Mouse (Mus musculus): ENCODE results near the gene Cbfa2t2. TPM values are rescaled to one million over a fixed set of nuclear protein-coding genes. Genes with fewer than 3 reads are reported as not detected.
A peak's percentile ranks its signal among the peaks of the same experiment; 100 is the strongest.

Gene Cbfa2t2
- polyA plus RNA-seq, 1 experiment, result 32.9 TPM

DNA sequence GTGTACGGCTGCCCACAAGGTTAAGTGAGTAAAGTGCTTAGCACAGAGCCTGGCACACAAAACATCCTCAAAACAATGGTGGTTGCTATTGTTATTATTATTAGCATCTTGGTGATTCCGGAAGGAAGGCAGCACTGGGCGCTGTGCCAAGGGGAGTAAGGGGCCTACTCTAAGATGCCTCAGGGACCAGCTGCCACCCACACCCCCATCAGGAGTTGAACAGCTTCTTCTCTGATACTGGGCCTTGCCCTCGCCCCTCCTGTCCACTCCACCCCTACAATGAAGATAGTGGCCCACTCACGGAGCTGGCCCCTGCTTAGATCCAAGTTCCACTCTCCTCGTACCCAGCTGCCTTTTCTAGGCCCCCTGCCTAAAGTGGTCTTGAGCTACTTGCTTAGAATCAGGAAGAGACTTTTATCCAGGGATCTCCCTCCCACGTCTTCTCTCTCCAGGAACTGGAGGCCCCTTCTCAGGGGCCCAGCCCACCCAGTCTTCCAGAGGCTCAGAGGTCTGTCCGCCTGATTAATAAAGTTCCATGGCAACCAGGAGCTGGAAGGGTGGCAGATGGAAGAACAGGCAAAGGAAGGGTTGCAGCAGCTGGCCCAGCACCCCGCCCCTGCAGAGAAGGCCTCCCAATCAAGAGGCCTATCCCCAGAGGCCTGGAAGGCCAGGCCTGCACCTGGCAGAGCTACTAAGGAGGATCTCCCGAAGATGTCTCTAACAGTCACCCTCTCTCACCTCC is 132.2 kb downstream of the Cbfa2t2 start:
- Histone ChIP-seq H3K27ac (ENCODE audit: insufficient read depth, low read length) (no peak overlapping the region), H3K4me1 (ENCODE audit: control insufficient read depth, insufficient read depth, low read length) (peaks cover 2% of the 10 kb centered on the region; the same call in 1 of the 2 replicates), H3K4me3 (ENCODE audit: insufficient read depth, low read length) (peak overlapping the region; percentile 46)
- no peak for TF ChIP-seq POLR2A (IDR thresholded peaks at IDR 0.05; ENCODE audit: extremely low read depth, insufficient read depth, low read length)
- TF ChIP-seq CTCF (IDR thresholded peaks at IDR 0.05; ENCODE audit: extremely low read depth, insufficient read depth, low read length), result no peak

DNA sequence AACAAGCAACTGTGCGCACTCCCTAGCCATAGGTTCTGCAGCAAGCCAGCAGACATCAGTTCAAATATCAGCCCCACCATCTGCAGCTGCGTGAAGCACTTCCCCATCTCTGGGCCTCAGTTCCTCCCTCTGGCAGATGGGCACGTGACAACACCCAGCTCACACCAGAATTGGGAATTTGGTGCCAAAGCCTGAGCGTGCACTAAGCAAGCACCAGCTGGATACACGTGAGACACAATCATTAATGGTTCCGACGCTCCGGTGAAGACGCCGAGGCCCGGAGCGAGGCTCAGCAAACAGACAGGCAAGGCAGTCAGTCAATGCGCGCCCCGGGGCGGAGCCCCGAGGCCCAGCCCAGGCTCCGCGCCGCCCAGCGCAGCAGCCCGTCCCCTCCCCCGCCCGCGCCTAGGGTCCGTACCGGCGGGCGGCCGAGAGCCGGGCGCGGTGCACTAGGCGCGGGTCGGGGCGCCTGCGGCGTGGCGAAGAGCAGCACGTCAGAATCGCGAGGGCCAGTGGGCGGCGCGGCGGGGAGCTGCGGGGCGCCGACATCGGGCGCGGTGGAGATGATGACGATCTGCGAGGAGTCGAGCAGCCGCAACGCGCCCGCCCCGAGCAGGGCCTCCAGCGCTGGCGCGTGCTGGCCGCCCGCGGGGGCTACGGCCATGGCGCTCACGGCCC is 132.9 kb downstream of the Cbfa2t2 start:
- H3K4me1 ChIP-seq (ENCODE audit: control insufficient read depth, insufficient read depth, low read length), result peaks cover 2% of the 10 kb centered on the region; the same call in 1 of the 2 replicates
- H3K4me3 ChIP-seq (ENCODE audit: insufficient read depth, low read length), result peak overlapping the region; percentile 46
- TF ChIP-seq POLR2A (IDR thresholded peaks at IDR 0.05; ENCODE audit: extremely low read depth, insufficient read depth, low read length) (no peak), CTCF (IDR thresholded peaks at IDR 0.05; ENCODE audit: extremely low read depth, insufficient read depth, low read length) (no peak)
- H3K27ac ChIP-seq (ENCODE audit: insufficient read depth, low read length), result no peak overlapping the region

DNA sequence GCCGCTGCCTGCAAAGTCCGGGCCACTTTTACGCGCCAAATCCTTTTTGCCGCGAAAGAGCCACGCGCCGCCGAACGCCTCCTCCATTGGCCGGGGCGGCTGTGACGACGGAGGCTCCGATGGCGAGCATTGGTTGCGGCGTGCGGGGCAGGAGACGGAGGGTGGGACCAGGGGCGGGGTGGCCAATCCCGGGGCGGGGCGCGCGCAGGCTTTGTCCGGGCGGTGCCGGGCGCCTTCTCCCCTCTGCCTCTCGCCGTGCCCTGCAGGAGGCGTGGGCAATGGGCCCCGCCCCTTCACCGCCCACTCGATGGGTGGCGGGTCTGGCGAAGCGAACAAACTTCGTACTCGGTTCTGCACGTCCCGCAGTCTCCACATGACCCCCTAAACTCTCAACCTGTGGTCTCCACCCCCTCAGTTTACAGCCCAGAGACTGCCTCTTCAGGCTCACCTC is 133.6 kb downstream of the Cbfa2t2 start, which contains the start of gene E2f1:
Gene E2f1, minus strand, starts transcription at position 57 of the 451 bp plus-strand sequence.
- Histone ChIP-seq H3K4me3 (ENCODE audit: insufficient read depth, low read length) (peak within 1 kb of the TSS; percentile 46), H3K27ac (ENCODE audit: insufficient read depth, low read length) (no peak within 1 kb of the TSS), H3K4me1 (ENCODE audit: control insufficient read depth, insufficient read depth, low read length) (peaks cover 2% of the 10 kb centered on the region; the same call in 1 of the 2 replicates)
- TF ChIP-seq CTCF (IDR thresholded peaks at IDR 0.05; ENCODE audit: extremely low read depth, insufficient read depth, low read length), result no peak
- no peak for TF ChIP-seq POLR2A (IDR thresholded peaks at IDR 0.05; ENCODE audit: extremely low read depth, insufficient read depth, low read length)

DNA sequence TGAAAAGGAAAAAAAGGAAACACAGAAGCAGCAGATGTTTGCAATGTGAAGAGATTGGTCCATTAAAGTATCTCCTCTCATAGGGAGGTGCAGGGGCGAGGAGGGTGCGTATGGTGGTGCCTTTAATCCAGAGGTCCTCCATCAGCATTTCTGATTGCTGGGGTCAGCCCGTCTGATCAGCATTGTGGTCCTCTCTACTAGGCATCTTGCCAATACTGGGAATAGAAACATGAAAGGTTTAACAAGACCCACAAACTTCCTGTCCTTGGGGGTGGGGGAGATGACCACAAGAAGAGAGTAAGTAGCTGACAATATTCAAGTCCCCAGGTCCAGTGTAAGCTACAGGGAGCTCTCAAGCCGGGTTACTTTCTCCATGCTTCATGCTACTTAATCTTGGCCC is 134.4 kb downstream of the Cbfa2t2 start:
- H3K27ac ChIP-seq (ENCODE audit: insufficient read depth, low read length), result no peak overlapping the region
- H3K4me1 ChIP-seq (ENCODE audit: control insufficient read depth, insufficient read depth, low read length), result peaks cover 2% of the 10 kb centered on the region; the same call in 1 of the 2 replicates
- H3K4me3 ChIP-seq (ENCODE audit: insufficient read depth, low read length), result no peak overlapping the region; the same call in 1 of the 2 replicates
- TF ChIP-seq CTCF (IDR thresholded peaks at IDR 0.05; ENCODE audit: extremely low read depth, insufficient read depth, low read length), result no peak
- TF ChIP-seq POLR2A (IDR thresholded peaks at IDR 0.05; ENCODE audit: extremely low read depth, insufficient read depth, low read length), result no peak

DNA sequence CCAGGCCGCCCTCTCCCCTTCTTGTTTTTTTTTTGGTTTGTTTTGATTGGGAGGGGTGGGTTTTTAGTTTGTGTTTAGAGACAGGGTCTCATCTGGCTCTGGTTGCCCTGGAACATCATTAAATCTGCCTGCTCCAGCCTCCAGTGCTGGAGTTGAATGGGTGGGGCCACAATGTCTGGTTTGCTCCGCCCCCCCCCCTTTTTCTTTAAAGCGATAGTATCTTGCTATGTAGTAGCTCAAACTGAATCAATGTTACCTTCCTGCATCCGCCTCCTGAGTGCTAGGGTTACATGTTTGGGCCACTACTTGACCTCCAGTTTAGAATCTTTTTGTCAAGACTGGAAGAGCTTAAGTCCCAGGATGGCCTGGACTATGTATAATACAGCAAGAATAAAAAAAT is 135.0 kb downstream of the Cbfa2t2 start:
- TF ChIP-seq POLR2A (IDR thresholded peaks at IDR 0.05; ENCODE audit: extremely low read depth, insufficient read depth, low read length), result no peak
- TF ChIP-seq CTCF (IDR thresholded peaks at IDR 0.05; ENCODE audit: extremely low read depth, insufficient read depth, low read length), result no peak
- Histone ChIP-seq H3K27ac (ENCODE audit: insufficient read depth, low read length) (no peak overlapping the region), H3K4me3 (ENCODE audit: insufficient read depth, low read length) (no peak overlapping the region), H3K4me1 (ENCODE audit: control insufficient read depth, insufficient read depth, low read length) (peaks cover 2% of the 10 kb centered on the region; the same call in 1 of the 2 replicates)

DNA sequence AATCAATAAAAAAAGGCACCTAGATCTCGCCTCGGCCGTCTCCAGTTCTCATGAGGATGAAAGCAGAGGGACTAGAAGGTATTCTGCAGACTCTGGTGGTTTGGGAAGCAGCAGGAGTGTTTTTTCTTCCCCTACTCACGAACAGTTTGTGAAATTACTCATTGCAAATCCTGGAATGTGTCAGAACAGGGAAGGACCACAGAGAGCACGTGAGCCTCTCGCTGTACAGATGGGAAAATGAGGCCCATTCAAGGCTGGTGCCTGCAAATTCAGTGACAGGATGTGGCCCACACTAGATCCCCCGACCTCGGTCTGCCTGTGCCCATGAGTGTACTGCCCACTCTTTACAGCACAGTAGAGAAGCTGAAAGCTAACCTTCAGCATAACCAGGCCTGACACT is 135.7 kb downstream of the Cbfa2t2 start:
- TF ChIP-seq CTCF (IDR thresholded peaks at IDR 0.05; ENCODE audit: extremely low read depth, insufficient read depth, low read length) (no peak), POLR2A (IDR thresholded peaks at IDR 0.05; ENCODE audit: extremely low read depth, insufficient read depth, low read length) (no peak)
- Histone ChIP-seq H3K27ac (ENCODE audit: insufficient read depth, low read length) (no peak overlapping the region), H3K4me3 (ENCODE audit: insufficient read depth, low read length) (no peak overlapping the region), H3K4me1 (ENCODE audit: control insufficient read depth, insufficient read depth, low read length) (peaks cover 2% of the 10 kb centered on the region; the same call in 1 of the 2 replicates)

DNA sequence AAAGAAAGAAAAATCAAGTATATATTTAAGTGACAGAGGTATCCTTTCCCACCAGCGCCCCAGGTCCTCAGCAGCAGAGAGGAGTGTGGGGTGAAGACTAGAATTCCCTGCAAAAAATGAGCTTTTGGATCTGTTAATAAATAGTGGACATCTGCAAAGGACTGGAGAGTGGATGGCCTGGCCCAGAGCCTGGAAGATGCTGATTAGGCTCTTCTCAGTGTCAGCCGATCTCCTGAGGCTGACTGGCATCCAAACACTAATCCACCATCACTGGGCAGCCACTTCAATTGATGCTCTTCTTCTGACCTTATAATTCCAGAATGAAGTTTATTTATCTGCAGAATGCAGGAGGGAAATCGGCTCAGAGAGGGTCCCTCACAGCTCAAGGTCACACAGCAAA is 136.7 kb downstream of the Cbfa2t2 start:
- TF ChIP-seq CTCF (IDR thresholded peaks at IDR 0.05; ENCODE audit: extremely low read depth, insufficient read depth, low read length) (no peak), POLR2A (IDR thresholded peaks at IDR 0.05; ENCODE audit: extremely low read depth, insufficient read depth, low read length) (no peak)
- Histone ChIP-seq H3K27ac (ENCODE audit: insufficient read depth, low read length) (no peak overlapping the region), H3K4me3 (ENCODE audit: insufficient read depth, low read length) (no peak overlapping the region), H3K4me1 (ENCODE audit: control insufficient read depth, insufficient read depth, low read length) (peaks cover 2% of the 10 kb centered on the region; the same call in 1 of the 2 replicates)

DNA sequence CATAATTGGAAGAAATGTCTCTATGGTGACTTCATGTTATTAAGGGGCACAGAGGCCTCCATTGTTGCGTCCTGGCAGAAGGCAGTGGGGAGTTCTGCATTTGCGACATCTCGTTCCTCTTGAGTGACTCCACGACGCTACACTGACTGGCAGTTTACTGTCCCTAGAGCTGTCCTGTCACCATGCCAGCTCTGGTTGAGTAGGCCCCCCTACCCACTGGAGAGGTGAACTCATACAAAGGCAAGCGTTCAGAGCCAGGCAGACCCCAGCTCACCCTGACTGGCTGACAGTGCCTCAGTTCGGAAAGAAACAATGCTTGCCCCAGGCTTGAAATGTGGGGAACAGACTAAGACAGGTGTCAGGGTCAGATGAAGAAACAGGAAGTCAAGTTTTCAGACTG is 138.0 kb downstream of the Cbfa2t2 start:
- H3K27ac ChIP-seq (ENCODE audit: insufficient read depth, low read length), result no peak overlapping the region
- peaks cover 2% of the 10 kb centered on the region; the same call in 1 of the 2 replicates for H3K4me1 ChIP-seq (ENCODE audit: control insufficient read depth, insufficient read depth, low read length)
- no peak for TF ChIP-seq CTCF (IDR thresholded peaks at IDR 0.05; ENCODE audit: extremely low read depth, insufficient read depth, low read length)
- TF ChIP-seq POLR2A (IDR thresholded peaks at IDR 0.05; ENCODE audit: extremely low read depth, insufficient read depth, low read length), result no peak
- no peak overlapping the region for H3K4me3 ChIP-seq (ENCODE audit: insufficient read depth, low read length)

DNA sequence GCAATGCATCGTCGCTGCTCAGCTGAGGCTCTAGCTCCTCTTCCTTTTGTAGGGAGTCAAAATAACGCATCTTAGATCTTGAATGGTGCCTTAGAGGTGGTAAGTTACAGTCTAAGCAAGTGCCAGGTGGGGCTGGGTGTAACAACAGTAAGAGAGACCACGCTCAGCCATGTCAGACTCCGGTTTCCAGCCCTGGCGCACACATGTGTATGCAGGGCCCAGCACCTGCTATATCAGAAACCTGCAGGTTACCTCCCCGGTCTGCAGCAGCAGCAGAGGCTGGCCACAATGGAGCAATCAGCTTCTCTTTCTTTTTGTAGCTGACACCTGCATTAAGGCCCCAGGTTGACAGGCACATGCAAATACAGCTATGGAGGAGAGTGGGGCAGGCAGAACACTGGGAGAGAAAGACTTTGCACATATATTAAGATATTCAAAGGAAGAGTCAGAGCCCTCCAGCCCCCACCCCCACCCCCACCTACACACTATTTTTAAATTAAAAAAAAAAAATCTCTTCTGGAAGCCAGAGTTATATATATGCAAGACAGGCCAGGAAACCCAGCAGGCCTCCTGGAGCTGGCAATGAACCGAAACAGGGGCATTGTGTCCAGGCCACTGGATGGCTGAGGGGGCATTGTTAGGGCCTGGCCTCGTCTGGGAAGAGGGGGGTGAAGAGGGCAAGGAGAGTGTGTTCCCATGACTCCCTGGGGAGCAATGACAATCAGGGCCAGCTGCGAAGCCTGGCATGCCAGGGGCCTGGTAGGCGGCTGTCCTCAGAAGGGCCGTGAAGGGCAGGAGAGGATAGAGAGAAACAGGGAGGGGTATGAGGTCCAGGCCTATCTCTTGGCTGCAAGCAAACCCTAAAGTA is 140.8 kb downstream of the Cbfa2t2 start:
- Histone ChIP-seq H3K4me3 (ENCODE audit: insufficient read depth, low read length) (no peak overlapping the region), H3K4me1 (ENCODE audit: control insufficient read depth, insufficient read depth, low read length) (peaks cover 1% of the 10 kb centered on the region; the same call in 1 of the 2 replicates), H3K27ac (ENCODE audit: insufficient read depth, low read length) (no peak overlapping the region)
- TF ChIP-seq CTCF (IDR thresholded peaks at IDR 0.05; ENCODE audit: extremely low read depth, insufficient read depth, low read length), result no peak
- no peak for TF ChIP-seq POLR2A (IDR thresholded peaks at IDR 0.05; ENCODE audit: extremely low read depth, insufficient read depth, low read length)

Measured in cortical plate, adult 2 months (tissue).